Mouse (Mus musculus): ENCODE data around the gene Sgo2a.

GRCm38 (mm10) chr1:58058846-58059245 lies 63.1 kb downstream of the Sgo2a start:
- no peak for TF ChIP-seq CTCF (IDR thresholded peaks at IDR 0.05; ENCODE audit: control insufficient read depth, insufficient read depth, insufficient read length)
- no peak for TF ChIP-seq MAX (IDR thresholded peaks at IDR 0.05)
- no peak for TF ChIP-seq MYOD1 (IDR thresholded peaks at IDR 0.05; ENCODE audit: control insufficient read depth, insufficient read length, low read depth)
- no peak for TF ChIP-seq MYOG (IDR thresholded peaks at IDR 0.05; ENCODE audit: control insufficient read depth, extremely low read depth, insufficient read length)

Measured in C2C12 (cell line).